In genomic region chr5:75518213-75518612, GRCm38 (mm10) we compare ENCODE assay signal across 25 mouse cellular contexts. TPM values are rescaled to one million over a fixed set of nuclear protein-coding genes. Genes with fewer than 3 reads are reported as not detected.
DNase-seq lines count a peak whose midpoint lies in the region; ATAC-seq and TF ChIP-seq lines count a peak whose summit lies in the region.
"Had no signal": no experiment of that assay in that cellular context is flagged by ENCODE, and none has a peak within 500 bp of the region (broad histone marks: within the 10 kb centered on the region; RNA-seq: fewer than 3 reads in every experiment).

No protein-coding gene starts in this region.

- peaks cover 4% of the 10 kb centered on the region for H3K9me3 ChIP-seq in heart, embryonic 12.5 days (replicated peaks)
- H3K9me3 ChIP-seq in kidney, postnatal 0 days (replicated peaks; ENCODE audit: low read length) = no peaks in the 10 kb centered on the region
- no peaks in the 10 kb centered on the region for H3K9me3 ChIP-seq in ES-Bruce4 (replicated peaks; ENCODE audit: control insufficient read depth, insufficient read depth, low read length, poor library complexity, severe bottlenecking)
- no peaks in the 10 kb centered on the region for H3K9me3 ChIP-seq in neural tube, embryonic 12.5 days
- H3K9me3 ChIP-seq: heart, embryonic 13.5 days; hindbrain, embryonic 15.5 days; intestine, embryonic 15.5 days; limb, embryonic 13.5 days; liver, embryonic 13.5 days; megakaryocyte, embryonic 14.5 days had no signal

- 0 out of 2 replicates have a peak, but pooled peaks cover 6% of the 10 kb centered on the region for H3K4me1 ChIP-seq in heart, embryonic 12.5 days (replicated peaks)
- H3K4me1 ChIP-seq in kidney, postnatal 0 days (replicated peaks; ENCODE audit: insufficient read depth, low read length) = no peaks in the 10 kb centered on the region
- H3K4me1 ChIP-seq in ES-Bruce4 (ENCODE audit: control insufficient read depth, insufficient read depth, low read length) = peaks cover 4% of the 10 kb centered on the region
- H3K4me1 ChIP-seq in neural tube, embryonic 12.5 days = 0 out of 2 replicates have a peak, but pooled peaks cover 7% of the 10 kb centered on the region
- H3K4me1 ChIP-seq: hindbrain, embryonic 15.5 days; intestine, embryonic 15.5 days; limb, embryonic 13.5 days; megakaryocyte, embryonic 14.5 days had no signal

- no peaks in the 10 kb centered on the region for H3K36me3 ChIP-seq in heart, embryonic 12.5 days
- H3K36me3 ChIP-seq in kidney, postnatal 0 days (ENCODE audit: insufficient read depth, low read length) = no peaks in the 10 kb centered on the region
- no peaks in the 10 kb centered on the region for H3K36me3 ChIP-seq in ES-Bruce4 (ENCODE audit: control insufficient read depth, insufficient read depth, low read length, poor library complexity, severe bottlenecking)
- no peaks in the 10 kb centered on the region for H3K36me3 ChIP-seq in neural tube, embryonic 12.5 days
- H3K36me3 ChIP-seq: heart, embryonic 13.5 days; hindbrain, embryonic 15.5 days; intestine, embryonic 15.5 days; limb, embryonic 13.5 days; liver, embryonic 13.5 days had no signal

- peak; percentile 51; the same call in 1 of the 2 replicates for ATAC-seq in heart, embryonic 12.5 days (ENCODE audit: insufficient number of reproducible peaks, low FRiP score)
- no peak for ATAC-seq in kidney, postnatal 0 days (replicated peaks; ENCODE audit: low FRiP score, low read depth)
- ATAC-seq in neural tube, embryonic 12.5 days (ENCODE audit: low FRiP score, low read depth) = peak; percentile 41; the same call in 1 of the 2 replicates
- ATAC-seq: CD4-positive, CD25-positive, alpha-beta regulatory T cell, adult 4 months; forebrain, postnatal 0 days; intestine, embryonic 15.5 days; midbrain, embryonic 16.5 days had no signal

- no peak overlapping the region for H3K4me3 ChIP-seq in heart, embryonic 12.5 days
- H3K4me3 ChIP-seq in kidney, postnatal 0 days (replicated peaks; ENCODE audit: low read depth, low read length) = no peak overlapping the region
- peak overlapping the region; percentile 15; the same call in 1 of the 2 replicates for H3K4me3 ChIP-seq in ES-Bruce4 (ENCODE audit: low read depth, low read length)
- H3K4me3 ChIP-seq in neural tube, embryonic 12.5 days = no peak overlapping the region
- H3K4me3 ChIP-seq: heart, embryonic 13.5 days; hindbrain, embryonic 15.5 days; intestine, embryonic 15.5 days; limb, embryonic 13.5 days; liver, embryonic 13.5 days; megakaryocyte, embryonic 14.5 days; myocyte had no signal

- H3K9ac ChIP-seq in heart, embryonic 12.5 days = no peak overlapping the region
- H3K9ac ChIP-seq in kidney, postnatal 0 days (ENCODE audit: low read depth, low read length) = no peak overlapping the region
- H3K9ac ChIP-seq in ES-Bruce4 (ENCODE audit: low read depth, poor library complexity, severe bottlenecking) = no peak overlapping the region
- H3K9ac ChIP-seq in neural tube, embryonic 12.5 days = no peak overlapping the region
- H3K9ac ChIP-seq: forebrain, postnatal 0 days; heart, embryonic 13.5 days; hindbrain, embryonic 15.5 days; intestine, embryonic 15.5 days; limb, embryonic 13.5 days; liver, embryonic 13.5 days had no signal

- WGBS in heart, embryonic 12.5 days = 41% methylated on average over 8 of the region's 8 CpGs
- WGBS in kidney, postnatal 0 days = 58% methylated on average over 8 of the region's 8 CpGs
- WGBS in neural tube, embryonic 12.5 days = 58% methylated on average over 8 of the region's 8 CpGs

- no peak overlapping the region for H3K27ac ChIP-seq in heart, embryonic 12.5 days (ENCODE audit: poor library complexity, severe bottlenecking)
- H3K27ac ChIP-seq in kidney, postnatal 0 days = no peak overlapping the region
- peak overlapping the region; percentile 80; the same call in 1 of the 2 replicates for H3K27ac ChIP-seq in ES-Bruce4 (ENCODE audit: insufficient read depth, low read length)
- no peak overlapping the region for H3K27ac ChIP-seq in neural tube, embryonic 12.5 days
- H3K27ac ChIP-seq: heart, embryonic 13.5 days; hindbrain, embryonic 15.5 days; intestine, embryonic 15.5 days; limb, embryonic 13.5 days; liver, embryonic 13.5 days had no signal

- DNase-seq in heart, postnatal 10 days = no peak
- peak; percentile 15 for DNase-seq in kidney, postnatal 0 days (ENCODE audit: low spot score)
- DNase-seq in kidney, postnatal 14 days = no peak
- no peak for DNase-seq in liver
- DNase-seq: adrenal gland, postnatal 36 days; cerebellum, adult 9-10 months; forebrain, postnatal 0 days; gastrocnemius, postnatal 14 days; heart, adult 18-20 months; liver, embryonic 13.5 days; lung, adult 2 months; lung, postnatal 36 days; right cerebral cortex, postnatal 25 days; thymus, postnatal 14 days had no signal

- no peak overlapping the region for H3K4me2 ChIP-seq in heart, embryonic 12.5 days
- H3K4me2 ChIP-seq in kidney, postnatal 0 days (ENCODE audit: low read length) = peak overlapping the region; percentile 19; the same call in 1 of the 2 replicates
- no peak overlapping the region for H3K4me2 ChIP-seq in neural tube, embryonic 12.5 days (replicated peaks)
- H3K4me2 ChIP-seq: heart, embryonic 13.5 days; hindbrain, embryonic 15.5 days; intestine, embryonic 15.5 days; limb, embryonic 13.5 days; liver, embryonic 13.5 days had no signal

- TF ChIP-seq POLR2A in ES-Bruce4 (IDR thresholded peaks at IDR 0.05; ENCODE audit: insufficient read depth, low read length) = no peak

- no peaks in the 10 kb centered on the region for H3K27me3 ChIP-seq in heart, embryonic 12.5 days (replicated peaks)
- no peaks in the 10 kb centered on the region for H3K27me3 ChIP-seq in kidney, postnatal 0 days (ENCODE audit: insufficient read depth, low read length)
- H3K27me3 ChIP-seq in ES-Bruce4 (ENCODE audit: control insufficient read depth, insufficient read depth, low read length, poor library complexity, severe bottlenecking) = no peaks in the 10 kb centered on the region
- no peaks in the 10 kb centered on the region for H3K27me3 ChIP-seq in neural tube, embryonic 12.5 days (replicated peaks)
- H3K27me3 ChIP-seq: heart, embryonic 13.5 days; hindbrain, embryonic 15.5 days; intestine, embryonic 15.5 days; limb, embryonic 13.5 days; liver, embryonic 13.5 days had no signal

- TF ChIP-seq EP300 in ES-Bruce4 (IDR thresholded peaks at IDR 0.05; ENCODE audit: insufficient read depth, low read depth, low read length) = peak; percentile 81

- TF ChIP-seq CTCF in kidney, postnatal 0 days (IDR thresholded peaks at IDR 0.05; ENCODE audit: low read depth) = no peak
- no peak for TF ChIP-seq CTCF in ES-Bruce4 (IDR thresholded peaks at IDR 0.05; ENCODE audit: low read depth, low read length)

- intact Hi-C loops in heart, postnatal 10 days (cut with DNase I) = no loop called here

RNA-seq across cellular contexts. Expression of gene Kit, which starts 56.5 kb away (rescaled TPM):
- polyA plus RNA-seq in heart, embryonic 12.5 days (2016; fragmentation: Nextera tagmentation; extraction: Ambion mirVana) = 13.0 and 13.6 TPM in 2 replicates
- 10 to 100 TPM in 1 of 2 experiments, 1 to 10 TPM in 1; 8.1 to 11.3 TPM for total RNA-seq in heart, postnatal 10 days (2021)
- 14.5 and 15.6 TPM in 2 replicates for polyA plus RNA-seq in kidney, postnatal 0 days (2015; fragmentation: Nextera tagmentation; extraction: Ambion mirVana)
- 36.4 and 36.6 TPM in 2 replicates for polyA plus RNA-seq in ES-Bruce4 (2011; ENCODE audit: insufficient read depth, insufficient read length, low read depth, missing spikeins)
- polyA plus RNA-seq in neural tube, embryonic 12.5 days (2016; fragmentation: Nextera tagmentation; extraction: Ambion mirVana) = 32.1 and 34.3 TPM in 2 replicates
- polyA plus RNA-seq: myocyte had no signal
